Mouse (Mus musculus): ENCODE measurements around the gene Gm14435. TPM values are rescaled to one million over a fixed set of nuclear protein-coding genes. Genes with fewer than 3 reads are reported as not detected.
"Not testable (repeated sequence)": the region's sequence is repeated elsewhere in the genome, so short reads cannot be mapped to it uniquely, and the experiment has no call there.

The Gm14435 gene
- polyA plus RNA-seq (2015; fragmentation: Nextera tagmentation; extraction: Ambion mirVana): 14.3 and 15.7 TPM in 2 replicates

GRCm38 (mm10) chr2:176423294-176423693 is at the start of gene Gm14435:
Gene Gm14435 (plus strand): TSS chr2:176423594.
- WGBS: no CpG with 5 or more reads among the region's 6 CpGs

More at GRCm38 (mm10) chr2:176423294-176423693, at the start of gene Gm14435:
- H3K36me3 ChIP-seq; H3K4me3 ChIP-seq; H3K4me2 ChIP-seq; H3K9ac ChIP-seq; H3K9me3 ChIP-seq; H3K27ac ChIP-seq; ATAC-seq (ENCODE audit: insufficient number of reproducible peaks, insufficient read depth, low FRiP score, low TSS enrichment, low read depth); H3K4me1 ChIP-seq; H3K27me3 ChIP-seq: not testable (repeated sequence)

Other genes with a start within 250 kb of the Gm14435 start
- 7.5 and 18.0 TPM in 2 replicates for gene 2210418O10Rik, start 197.0 kb upstream of the Gm14435 start, polyA plus RNA-seq (2015; fragmentation: Nextera tagmentation; extraction: Ambion mirVana)
- not detected in 2 replicates for gene Gm11009, start 104.1 kb upstream of the Gm14435 start, polyA plus RNA-seq (2015; fragmentation: Nextera tagmentation; extraction: Ambion mirVana)
- 1.1 and 9.8 TPM in 2 replicates for gene Gm14434, start 63.2 kb downstream of the Gm14435 start, polyA plus RNA-seq (2015; fragmentation: Nextera tagmentation; extraction: Ambion mirVana)
- not detected in 2 replicates for gene Zfp967, start 97.5 kb downstream of the Gm14435 start, polyA plus RNA-seq (2015; fragmentation: Nextera tagmentation; extraction: Ambion mirVana)
- gene Gm14308, start 212.8 kb downstream of the Gm14435 start, polyA plus RNA-seq (2015; fragmentation: Nextera tagmentation; extraction: Ambion mirVana): 25.9 and 34.1 TPM in 2 replicates
- gene Zfp973, start 246.9 kb downstream of the Gm14435 start, polyA plus RNA-seq (2015; fragmentation: Nextera tagmentation; extraction: Ambion mirVana): 7.6 and 11.3 TPM in 2 replicates

All from embryonic facial prominence, embryonic 13.5 days (tissue).